Mouse (Mus musculus): ENCODE measurements at regions not wholly inside any gene's neighbourhood (a gene's known extent, or its start where the extent isn't known, plus 50 kb on each side); places are given as distances from the start of the nearest gene placed in this dataset.

DNA sequence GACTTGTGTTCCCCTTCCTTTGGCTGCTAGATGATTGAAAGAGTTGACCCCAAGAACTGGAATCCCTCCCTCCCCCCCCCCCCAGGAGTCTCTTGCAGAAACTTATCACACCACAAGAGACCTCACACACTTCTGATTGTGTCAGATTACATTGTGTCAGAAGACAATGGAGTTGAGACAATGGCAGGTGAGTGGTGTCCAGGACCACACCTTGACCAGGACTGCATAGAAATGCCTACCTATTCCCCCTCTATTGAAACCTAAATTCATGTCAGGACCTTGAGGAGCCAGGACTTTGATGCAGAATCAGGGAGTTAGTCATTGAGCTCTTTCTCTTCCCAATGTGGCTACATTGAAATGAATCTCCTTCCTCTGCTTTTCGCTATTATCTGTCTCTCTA lies 282.8 kb upstream of the Nrp1 start:
- H3K4me1 ChIP-seq (ENCODE audit: control insufficient read depth, insufficient read depth, insufficient read length), result peaks cover 23% of the 10 kb centered on the region
- no peaks in the 10 kb centered on the region for H3K27me3 ChIP-seq (ENCODE audit: control insufficient read depth, insufficient read depth, low read length)
- 88% methylated on average over 1 of the region's 1 CpGs for WGBS
- no peak overlapping the region for H3K27ac ChIP-seq (ENCODE audit: insufficient read depth, low read length)
- DNase-seq (ENCODE audit: low read depth in 1 of 2, low spot score in 2 of 2), result no peak
- H3K4me3 ChIP-seq (ENCODE audit: extremely low read depth, insufficient read depth, insufficient read length), result no peak overlapping the region
- no peaks in the 10 kb centered on the region for H3K36me3 ChIP-seq (ENCODE audit: control insufficient read depth, insufficient read depth, low read length)
- TF ChIP-seq POLR2A (IDR thresholded peaks at IDR 0.05; ENCODE audit: low read depth, low read length) (no peak), CTCF (IDR thresholded peaks at IDR 0.05; ENCODE audit: extremely low read depth, insufficient read depth, insufficient read length, insufficient replicate concordance) (no peak)

DNA sequence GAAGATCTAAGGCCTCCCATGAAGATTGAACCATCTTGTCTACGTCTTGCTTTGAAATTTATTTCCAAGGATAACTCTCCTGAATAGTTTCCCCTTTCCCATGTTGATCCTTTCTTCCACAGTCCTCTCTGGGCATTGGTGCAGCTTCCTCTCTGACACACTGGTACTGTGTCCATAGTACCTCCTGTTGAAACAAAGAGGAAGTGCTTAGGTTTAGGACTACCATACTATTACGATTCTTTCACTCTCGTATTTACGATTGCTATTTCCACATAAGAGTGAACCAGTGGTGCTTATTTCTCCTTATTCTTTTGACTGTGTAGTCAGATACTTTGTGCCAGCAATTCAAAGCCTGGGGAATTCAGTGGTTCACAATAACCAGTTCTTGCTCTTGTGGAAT lies 282.2 kb upstream of the Nrp1 start:
- Histone ChIP-seq H3K4me3 (ENCODE audit: extremely low read depth, insufficient read depth, insufficient read length) (no peak overlapping the region), H3K4me1 (ENCODE audit: control insufficient read depth, insufficient read depth, insufficient read length) (peaks cover 23% of the 10 kb centered on the region), H3K36me3 (ENCODE audit: control insufficient read depth, insufficient read depth, low read length) (no peaks in the 10 kb centered on the region), H3K27me3 (ENCODE audit: control insufficient read depth, insufficient read depth, low read length) (no peaks in the 10 kb centered on the region), H3K27ac (ENCODE audit: insufficient read depth, low read length) (no peak overlapping the region)
- no peak for TF ChIP-seq CTCF (IDR thresholded peaks at IDR 0.05; ENCODE audit: extremely low read depth, insufficient read depth, insufficient read length, insufficient replicate concordance)
- TF ChIP-seq POLR2A (IDR thresholded peaks at IDR 0.05; ENCODE audit: low read depth, low read length), result no peak
- DNase-seq (ENCODE audit: low read depth in 1 of 2, low spot score in 2 of 2), result no peak
- WGBS, result 68% methylated on average over 4 of the region's 4 CpGs

DNA sequence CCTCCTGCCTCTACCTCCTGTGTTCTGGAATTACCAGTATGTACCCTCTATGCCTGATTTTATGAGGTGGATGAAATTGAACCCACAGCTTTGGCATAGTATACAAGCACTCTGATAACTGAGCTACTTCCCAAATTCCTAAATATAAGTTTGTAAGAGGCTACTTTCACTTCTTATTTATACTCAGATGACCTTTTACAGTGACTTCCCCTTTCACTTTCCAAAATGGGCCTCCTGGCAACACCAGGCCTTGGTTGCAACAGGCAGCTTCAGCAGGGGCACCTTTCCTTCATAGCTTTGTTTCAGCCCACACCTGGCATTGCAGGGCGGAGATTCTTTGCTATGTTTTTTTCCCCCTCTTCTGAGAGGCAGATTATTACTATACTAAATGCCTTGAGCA lies 279.7 kb upstream of the Nrp1 start:
- WGBS, result 14% methylated on average over 1 of the region's 1 CpGs
- peak; percentile 47 to 55 for DNase-seq (ENCODE audit: low read depth in 1 of 2, low spot score in 2 of 2)
- no peak for TF ChIP-seq CTCF (IDR thresholded peaks at IDR 0.05; ENCODE audit: extremely low read depth, insufficient read depth, insufficient read length, insufficient replicate concordance)
- no peak for TF ChIP-seq POLR2A (IDR thresholded peaks at IDR 0.05; ENCODE audit: low read depth, low read length)

DNA sequence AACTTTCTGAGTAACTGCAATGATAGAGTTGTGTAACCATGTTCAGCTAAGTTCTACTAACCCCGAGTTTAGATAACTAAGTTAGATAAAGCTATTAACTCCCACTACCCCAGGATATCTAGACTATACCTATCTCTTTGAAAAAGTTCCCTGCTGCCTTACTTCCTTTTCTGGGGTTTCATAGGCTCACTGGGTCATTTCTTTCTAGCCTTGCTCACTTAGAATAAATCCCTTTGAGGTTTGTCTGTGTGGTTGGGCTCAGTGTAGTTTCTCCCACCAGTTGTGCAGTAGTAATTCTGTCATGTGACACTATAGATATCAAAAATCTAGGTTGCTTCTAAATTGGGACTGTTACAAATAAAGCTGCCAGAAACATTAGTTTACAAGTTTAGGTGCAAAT lies 272.6 kb upstream of the Nrp1 start:
- H3K36me3 ChIP-seq (ENCODE audit: control insufficient read depth, insufficient read depth, low read length), result no peaks in the 10 kb centered on the region
- no peak overlapping the region for H3K27ac ChIP-seq (ENCODE audit: insufficient read depth, low read length)
- 38% methylated on average over 1 of the region's 1 CpGs for WGBS

More for the DNA sequence above, 279.7 kb upstream of the Nrp1 start:
- no peaks in the 10 kb centered on the region for H3K27me3 ChIP-seq (ENCODE audit: control insufficient read depth, insufficient read depth, low read length)
- no peak overlapping the region for H3K4me3 ChIP-seq (ENCODE audit: extremely low read depth, insufficient read depth, insufficient read length)
- H3K27ac ChIP-seq (ENCODE audit: insufficient read depth, low read length), result peak overlapping the region; percentile 59
- H3K36me3 ChIP-seq (ENCODE audit: control insufficient read depth, insufficient read depth, low read length), result no peaks in the 10 kb centered on the region
- H3K4me1 ChIP-seq (ENCODE audit: control insufficient read depth, insufficient read depth, insufficient read length), result peaks cover 23% of the 10 kb centered on the region

DNA sequence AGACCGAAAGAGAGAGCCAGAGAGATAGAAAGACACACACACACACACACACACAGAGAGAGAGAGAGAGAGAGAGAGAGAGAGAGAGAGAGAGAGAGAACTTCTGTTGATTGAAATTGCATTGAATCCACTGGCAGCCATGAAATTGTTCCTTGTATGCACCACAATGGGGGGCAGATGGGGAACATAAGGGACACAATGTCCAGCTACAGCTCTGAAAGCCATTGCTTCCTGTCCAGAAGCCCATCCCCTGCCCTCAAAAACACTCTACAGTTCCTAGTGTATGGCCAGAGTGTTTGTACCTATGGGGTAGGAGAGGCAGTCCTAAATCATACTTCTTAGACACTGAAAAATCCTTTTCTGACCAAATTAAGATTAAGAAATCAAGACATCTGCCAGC lies 270.9 kb upstream of the Nrp1 start:
- no peak overlapping the region for H3K27ac ChIP-seq (ENCODE audit: insufficient read depth, low read length)
- no peak for DNase-seq (ENCODE audit: low read depth in 1 of 2, low spot score in 2 of 2)
- H3K4me3 ChIP-seq (ENCODE audit: extremely low read depth, insufficient read depth, insufficient read length), result no peak overlapping the region
- peaks cover 2% of the 10 kb centered on the region for H3K4me1 ChIP-seq (ENCODE audit: control insufficient read depth, insufficient read depth, insufficient read length)
- 100% methylated on average over 1 of the region's 1 CpGs for WGBS
- H3K36me3 ChIP-seq (ENCODE audit: control insufficient read depth, insufficient read depth, low read length), result no peaks in the 10 kb centered on the region
- TF ChIP-seq POLR2A (IDR thresholded peaks at IDR 0.05; ENCODE audit: low read depth, low read length) (no peak), CTCF (IDR thresholded peaks at IDR 0.05; ENCODE audit: extremely low read depth, insufficient read depth, insufficient read length, insufficient replicate concordance) (no peak)
- no peaks in the 10 kb centered on the region for H3K27me3 ChIP-seq (ENCODE audit: control insufficient read depth, insufficient read depth, low read length)

More for the DNA sequence above, 272.6 kb upstream of the Nrp1 start:
- Histone ChIP-seq H3K4me3 (ENCODE audit: extremely low read depth, insufficient read depth, insufficient read length) (no peak overlapping the region), H3K27me3 (ENCODE audit: control insufficient read depth, insufficient read depth, low read length) (no peaks in the 10 kb centered on the region), H3K4me1 (ENCODE audit: control insufficient read depth, insufficient read depth, insufficient read length) (peaks cover 2% of the 10 kb centered on the region)
- no peak for TF ChIP-seq POLR2A (IDR thresholded peaks at IDR 0.05; ENCODE audit: low read depth, low read length)
- TF ChIP-seq CTCF (IDR thresholded peaks at IDR 0.05; ENCODE audit: extremely low read depth, insufficient read depth, insufficient read length, insufficient replicate concordance), result no peak
- no peak for DNase-seq (ENCODE audit: low read depth in 1 of 2, low spot score in 2 of 2)

DNA sequence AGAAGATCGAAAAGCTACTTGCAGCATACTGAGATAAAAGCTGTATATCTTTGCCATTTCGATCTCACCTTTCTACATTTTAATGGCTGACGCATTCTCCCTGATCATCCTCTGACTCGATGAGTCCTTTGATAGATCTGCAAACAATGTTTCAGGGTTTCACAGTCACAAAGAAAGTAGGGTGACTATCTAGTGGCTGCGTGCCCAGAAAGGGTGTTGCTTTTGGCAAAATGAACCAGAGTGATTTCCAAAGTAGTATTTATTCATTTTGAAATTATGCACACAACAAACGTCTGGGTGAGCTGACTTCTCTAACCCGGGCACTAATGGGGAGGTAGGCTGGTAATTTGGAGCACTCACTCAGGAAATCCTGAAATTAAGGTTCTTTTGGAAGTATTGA lies 265.6 kb upstream of the Nrp1 start:
- no peaks in the 10 kb centered on the region for H3K36me3 ChIP-seq (ENCODE audit: control insufficient read depth, insufficient read depth, low read length)
- H3K4me3 ChIP-seq (ENCODE audit: extremely low read depth, insufficient read depth, insufficient read length), result no peak overlapping the region
- H3K27me3 ChIP-seq (ENCODE audit: control insufficient read depth, insufficient read depth, low read length), result no peaks in the 10 kb centered on the region
- no peak for DNase-seq (ENCODE audit: low read depth in 1 of 2, low spot score in 2 of 2)
- no peak for TF ChIP-seq POLR2A (IDR thresholded peaks at IDR 0.05; ENCODE audit: low read depth, low read length)
- no peak for TF ChIP-seq CTCF (IDR thresholded peaks at IDR 0.05; ENCODE audit: extremely low read depth, insufficient read depth, insufficient read length, insufficient replicate concordance)
- no peak overlapping the region for H3K27ac ChIP-seq (ENCODE audit: insufficient read depth, low read length)
- 85% methylated on average over 7 of the region's 7 CpGs for WGBS
- no peaks in the 10 kb centered on the region for H3K4me1 ChIP-seq (ENCODE audit: control insufficient read depth, insufficient read depth, insufficient read length)

DNA sequence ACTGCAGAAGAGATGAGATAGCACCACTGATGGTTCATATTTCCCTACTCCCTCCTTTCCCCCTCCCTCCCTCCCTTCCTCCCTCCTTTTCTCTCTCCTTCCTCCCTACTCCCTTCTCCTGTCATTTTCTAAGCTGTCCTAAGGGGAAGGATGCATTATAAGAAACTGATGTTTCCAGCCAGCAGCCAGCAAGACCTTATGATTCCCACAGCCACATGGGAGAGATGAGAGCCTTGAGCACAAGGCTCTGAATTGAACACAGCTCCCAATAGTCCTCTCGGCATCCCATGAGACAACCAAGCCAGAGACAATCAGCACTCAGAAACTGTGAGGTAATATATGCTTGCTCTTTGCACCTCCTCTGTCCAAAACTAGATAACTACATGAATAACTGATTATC lies 263.0 kb upstream of the Nrp1 start:
- Histone ChIP-seq H3K4me3 (ENCODE audit: extremely low read depth, insufficient read depth, insufficient read length) (no peak overlapping the region), H3K4me1 (ENCODE audit: control insufficient read depth, insufficient read depth, insufficient read length) (no peaks in the 10 kb centered on the region), H3K27ac (ENCODE audit: insufficient read depth, low read length) (no peak overlapping the region), H3K36me3 (ENCODE audit: control insufficient read depth, insufficient read depth, low read length) (no peaks in the 10 kb centered on the region), H3K27me3 (ENCODE audit: control insufficient read depth, insufficient read depth, low read length) (no peaks in the 10 kb centered on the region)
- DNase-seq (ENCODE audit: low read depth in 1 of 2, low spot score in 2 of 2), result no peak
- no peak for TF ChIP-seq CTCF (IDR thresholded peaks at IDR 0.05; ENCODE audit: extremely low read depth, insufficient read depth, insufficient read length, insufficient replicate concordance)
- no peak for TF ChIP-seq POLR2A (IDR thresholded peaks at IDR 0.05; ENCODE audit: low read depth, low read length)
- WGBS, result 94% methylated on average over 1 of the region's 1 CpGs
